Mouse (Mus musculus): Measurements from ENCODE around the gene Pih1h3b.

Gene Pih1h3b

DNA sequence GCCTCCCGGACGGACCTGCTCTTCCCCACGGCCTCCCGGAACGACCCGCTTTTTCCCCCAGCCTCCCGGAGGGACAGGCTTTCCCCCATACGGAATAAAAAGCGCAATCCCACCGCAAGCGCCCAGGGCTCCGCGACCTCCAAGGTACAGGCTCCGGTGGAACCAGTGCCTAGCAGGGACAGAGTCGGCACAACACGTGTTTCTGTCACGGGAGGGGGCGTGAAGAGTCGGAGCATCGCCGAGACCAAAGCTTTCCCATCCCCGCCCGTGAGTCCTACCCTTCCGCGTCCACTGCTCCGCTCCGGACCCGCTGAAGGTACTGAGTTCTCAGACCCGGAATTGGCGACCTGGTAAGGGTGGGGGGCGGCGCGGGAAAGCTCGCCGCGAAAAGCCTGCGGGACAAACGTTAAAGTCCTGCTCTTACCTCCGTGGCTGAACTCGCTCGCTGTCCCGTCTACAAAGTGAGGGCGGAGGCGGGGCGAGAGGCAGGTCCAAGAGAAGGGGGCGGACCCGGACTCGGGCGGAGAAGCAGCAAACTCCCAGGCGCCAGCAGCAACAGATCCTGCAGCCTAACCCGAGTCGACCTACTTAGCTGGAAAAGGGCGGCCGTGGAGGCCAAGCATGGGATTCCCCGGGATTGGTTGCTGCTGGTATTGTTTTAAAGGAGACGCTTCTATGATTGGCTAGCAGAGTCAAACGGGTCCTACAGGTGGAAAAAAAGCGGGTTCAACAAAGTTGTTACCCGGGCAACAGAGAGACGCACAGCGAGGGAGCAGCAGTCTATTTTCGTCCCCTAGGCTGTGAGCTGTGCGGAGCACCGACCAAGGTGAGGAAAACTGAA lies at the start of gene Pih1h3b, which contains the start of gene Nup62cl:
Gene Pih1h3b (plus strand): TSS at position 745 of the 841 bp plus-strand sequence.
Gene Nup62cl (minus strand): TSS at position 578 of the 841 bp plus-strand sequence.
- DNase-seq (ENCODE audit: extremely low spot score, low read depth, low spot score) = no peak

DNA sequence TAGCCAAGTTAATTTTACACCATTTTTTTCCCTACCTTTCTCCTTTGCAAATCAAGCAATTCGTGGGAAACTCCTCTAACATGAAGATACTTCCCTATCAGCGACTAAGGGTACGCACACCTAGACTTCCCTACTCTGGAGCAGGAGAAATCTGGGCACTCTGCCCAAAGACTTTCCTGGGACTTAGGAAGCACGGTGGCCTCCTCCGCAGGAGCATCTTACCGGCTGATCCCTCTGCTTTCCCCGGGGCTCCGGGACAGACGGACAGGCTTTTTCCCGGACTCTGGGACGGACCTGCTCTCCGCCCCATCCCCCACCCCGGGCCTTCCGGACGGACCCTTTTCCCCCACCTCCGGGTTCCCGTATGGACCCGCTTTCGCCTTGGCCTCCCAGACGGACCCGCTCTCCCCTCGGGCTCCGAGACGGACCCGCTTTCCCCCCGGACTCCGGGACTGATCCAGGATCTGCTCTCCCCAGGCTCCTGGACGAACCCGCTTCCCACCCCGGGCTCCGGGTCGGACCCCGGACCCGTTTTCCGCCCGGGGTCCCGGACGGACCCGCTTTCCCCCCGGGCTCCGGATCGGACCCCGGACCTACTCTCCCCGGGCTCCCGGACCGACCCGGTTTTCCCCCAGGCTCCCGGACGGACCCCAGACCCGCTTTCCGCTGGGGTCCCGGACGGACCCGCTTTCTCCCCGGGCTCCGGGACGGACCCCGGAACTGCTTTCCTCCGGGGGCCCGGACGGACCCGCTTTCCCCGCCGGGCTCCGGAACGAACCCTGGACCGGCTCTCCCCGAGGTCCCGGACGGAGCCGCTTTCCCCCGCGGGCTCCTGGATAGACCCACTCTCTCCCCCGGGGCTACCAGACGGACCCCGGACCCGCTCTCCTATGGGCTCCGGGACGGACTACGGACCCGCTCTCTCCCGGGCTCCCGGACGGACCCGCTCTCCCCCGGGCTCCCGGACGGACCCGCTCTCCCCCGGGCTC lies 1.5 kb upstream of the Pih1h3b start:
- no peak for DNase-seq (ENCODE audit: extremely low spot score, low read depth, low spot score)

DNA sequence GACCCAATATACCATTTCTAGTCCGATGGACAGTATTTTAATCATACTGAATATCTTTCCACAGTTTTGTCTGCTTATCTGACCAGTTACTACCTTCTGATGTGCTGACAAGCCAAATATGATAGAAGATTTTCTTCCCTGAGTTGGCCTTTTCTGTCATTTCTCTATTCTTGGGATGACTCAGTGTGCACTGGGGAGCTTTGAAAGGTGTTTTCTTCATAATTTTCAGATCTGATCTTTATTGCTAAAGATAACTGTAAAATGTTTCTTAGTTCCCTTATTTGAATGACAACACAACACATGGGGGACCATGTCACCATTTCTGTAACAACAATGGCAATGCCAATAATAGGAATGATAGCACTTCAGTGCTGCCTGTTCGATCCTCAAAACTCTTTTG lies 19.9 kb downstream of the Pih1h3b start:
- no peak for DNase-seq (ENCODE audit: extremely low spot score, low read depth, low spot score)

DNA sequence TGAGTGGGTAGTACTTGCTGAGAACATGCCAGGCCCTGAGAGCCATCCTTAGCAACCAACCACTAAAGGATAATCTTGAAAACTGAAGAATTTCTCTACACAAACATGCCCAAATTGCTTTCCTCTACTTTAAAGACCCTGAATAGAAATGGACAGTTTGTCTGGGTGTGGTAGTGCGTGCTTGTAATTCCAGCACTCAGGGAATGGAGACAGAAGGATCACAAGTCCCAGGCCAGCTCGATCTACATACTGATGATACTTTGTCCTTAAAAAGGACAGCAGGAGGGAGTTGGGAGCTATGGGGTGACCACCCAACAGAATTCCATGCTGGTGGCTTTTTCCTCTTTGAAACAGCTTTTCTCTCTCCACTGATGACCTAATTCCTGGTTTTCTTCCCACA lies 31.4 kb downstream of the Pih1h3b start:
- no peak for DNase-seq (ENCODE audit: extremely low spot score, low read depth, low spot score)
